Mouse (Mus musculus): Measurements from ENCODE around the gene Agrn. TPM values are rescaled to one million over a fixed set of nuclear protein-coding genes. Genes with fewer than 3 reads are reported as not detected.
A peak's percentile ranks its signal among the peaks of the same experiment; 100 is the strongest.

The Agrn gene
- polyA plus RNA-seq, 1 experiment from 2014 or later: 38.6 TPM

- no peaks in the 10 kb centered on the region for H3K4me1 ChIP-seq (ENCODE audit: control insufficient read depth, insufficient read depth, low read length)
- no peak overlapping the region for H3K27ac ChIP-seq (replicated peaks; ENCODE audit: low read depth, low read length)
- H3K4me2 ChIP-seq (ENCODE audit: low read depth, severe bottlenecking): no peak overlapping the region
- H3K36me3 ChIP-seq (ENCODE audit: control insufficient read depth, insufficient read depth, low read length): no peaks in the 10 kb centered on the region
- H3K4me3 ChIP-seq (ENCODE audit: low read depth, low read length): no peak overlapping the region
- H3K9ac ChIP-seq (ENCODE audit: low read length): no peak overlapping the region
- no peak for ATAC-seq (ENCODE audit: insufficient number of reproducible peaks, low FRiP score, low TSS enrichment, low read depth)
- 71% methylated on average over 13 of the region's 13 CpGs for WGBS
- 0 out of 2 replicates have a peak, but pooled peaks cover 3% of the 10 kb centered on the region for H3K27me3 ChIP-seq (ENCODE audit: control insufficient read depth, insufficient read depth, low read length)
- no peaks in the 10 kb centered on the region for H3K9me3 ChIP-seq (ENCODE audit: control insufficient read depth, low read length)
- DNase-seq (ENCODE audit: low spot score): no peak
Observed at GRCm38 (mm10) chr4:156209963-156210635, 12.8 kb upstream of the Agrn start.

- no peak for DNase-seq (ENCODE audit: low spot score)
- Histone ChIP-seq H3K4me2 (ENCODE audit: low read depth, severe bottlenecking) (no peak overlapping the region), H3K27me3 (ENCODE audit: control insufficient read depth, insufficient read depth, low read length) (peaks cover 11% of the 10 kb centered on the region), H3K9me3 (ENCODE audit: control insufficient read depth, low read length) (no peaks in the 10 kb centered on the region), H3K4me1 (ENCODE audit: control insufficient read depth, insufficient read depth, low read length) (0 out of 2 replicates have a peak, but pooled peaks cover 1% of the 10 kb centered on the region), H3K36me3 (ENCODE audit: control insufficient read depth, insufficient read depth, low read length) (no peaks in the 10 kb centered on the region), H3K4me3 (ENCODE audit: low read depth, low read length) (no peak overlapping the region), H3K27ac (replicated peaks; ENCODE audit: low read depth, low read length) (no peak overlapping the region), H3K9ac (ENCODE audit: low read length) (no peak overlapping the region)
- 90% methylated on average over 4 of the region's 4 CpGs for WGBS
- no peak for ATAC-seq (ENCODE audit: insufficient number of reproducible peaks, low FRiP score, low TSS enrichment, low read depth)
Observed at GRCm38 (mm10) chr4:156208872-156209271, 11.6 kb upstream of the Agrn start.

- peak overlapping the region; percentile 97 for H3K4me2 ChIP-seq (ENCODE audit: low read depth, severe bottlenecking)
- H3K9ac ChIP-seq (ENCODE audit: low read length): peak overlapping the region; percentile 58
- ATAC-seq (ENCODE audit: insufficient number of reproducible peaks, low FRiP score, low TSS enrichment, low read depth): peak; percentile 37; the same call in 1 of the 2 replicates
- H3K27me3 ChIP-seq (ENCODE audit: control insufficient read depth, insufficient read depth, low read length): peaks cover 18% of the 10 kb centered on the region
- no peaks in the 10 kb centered on the region for H3K9me3 ChIP-seq (ENCODE audit: control insufficient read depth, low read length)
- no peaks in the 10 kb centered on the region for H3K36me3 ChIP-seq (ENCODE audit: control insufficient read depth, insufficient read depth, low read length)
- H3K4me1 ChIP-seq (ENCODE audit: control insufficient read depth, insufficient read depth, low read length): 0 out of 2 replicates have a peak, but pooled peaks cover 7% of the 10 kb centered on the region
- no peak overlapping the region for H3K27ac ChIP-seq (replicated peaks; ENCODE audit: low read depth, low read length)
- H3K4me3 ChIP-seq (ENCODE audit: low read depth, low read length): peak overlapping the region; percentile 53
- DNase-seq (ENCODE audit: low spot score): peak; percentile 66
- WGBS: under 1% methylated on average over 49 of the region's 49 CpGs
Observed at GRCm38 (mm10) chr4:156203413-156204131, 6.3 kb upstream of the Agrn start.

GRCm38 (mm10) chr4:156203001-156203412 is 5.7 kb upstream of the Agrn start, which contains the start of gene AW011738:
Gene AW011738 (plus strand): TSS chr4:156203304.
- WGBS: under 1% methylated on average over 31 of the region's 39 CpGs
- no peak within 1 kb of the TSS for H3K27ac ChIP-seq (replicated peaks; ENCODE audit: low read depth, low read length)
- DNase-seq (ENCODE audit: low spot score) (peak; percentile 77), ATAC-seq (ENCODE audit: insufficient number of reproducible peaks, low FRiP score, low TSS enrichment, low read depth) (0 out of 2 replicates have a peak, but pooled peaks have one; percentile 45)
- peak within 1 kb of the TSS; percentile 58 for H3K9ac ChIP-seq (ENCODE audit: low read length)
- H3K4me1 ChIP-seq (ENCODE audit: control insufficient read depth, insufficient read depth, low read length): 0 out of 2 replicates have a peak, but pooled peaks cover 7% of the 10 kb centered on the region
- peaks cover 18% of the 10 kb centered on the region for H3K27me3 ChIP-seq (ENCODE audit: control insufficient read depth, insufficient read depth, low read length)
- no peaks in the 10 kb centered on the region for H3K36me3 ChIP-seq (ENCODE audit: control insufficient read depth, insufficient read depth, low read length)
- no peaks in the 10 kb centered on the region for H3K9me3 ChIP-seq (ENCODE audit: control insufficient read depth, low read length)
- peak within 1 kb of the TSS; percentile 97 for H3K4me2 ChIP-seq (ENCODE audit: low read depth, severe bottlenecking)
- peak within 1 kb of the TSS; percentile 53 for H3K4me3 ChIP-seq (ENCODE audit: low read depth, low read length)

GRCm38 (mm10) chr4:156202462-156202893 is 5.2 kb upstream of the Agrn start:
- Histone ChIP-seq H3K27me3 (ENCODE audit: control insufficient read depth, insufficient read depth, low read length) (peaks cover 18% of the 10 kb centered on the region), H3K4me3 (ENCODE audit: low read depth, low read length) (peak overlapping the region; percentile 53), H3K36me3 (ENCODE audit: control insufficient read depth, insufficient read depth, low read length) (no peaks in the 10 kb centered on the region), H3K9ac (ENCODE audit: low read length) (no peak overlapping the region), H3K4me2 (ENCODE audit: low read depth, severe bottlenecking) (peak overlapping the region; percentile 97), H3K27ac (replicated peaks; ENCODE audit: low read depth, low read length) (no peak overlapping the region), H3K9me3 (ENCODE audit: control insufficient read depth, low read length) (no peaks in the 10 kb centered on the region), H3K4me1 (ENCODE audit: control insufficient read depth, insufficient read depth, low read length) (0 out of 2 replicates have a peak, but pooled peaks cover 7% of the 10 kb centered on the region)
- 39% methylated on average over 12 of the region's 12 CpGs for WGBS
- DNase-seq (ENCODE audit: low spot score) (no peak), ATAC-seq (ENCODE audit: insufficient number of reproducible peaks, low FRiP score, low TSS enrichment, low read depth) (no peak)

- H3K4me2 ChIP-seq (ENCODE audit: low read depth, severe bottlenecking): no peak within 1 kb of the TSS
- H3K9me3 ChIP-seq (ENCODE audit: control insufficient read depth, low read length): no peaks in the 10 kb centered on the region
- H3K27ac ChIP-seq (replicated peaks; ENCODE audit: low read depth, low read length): no peak within 1 kb of the TSS
- H3K27me3 ChIP-seq (ENCODE audit: control insufficient read depth, insufficient read depth, low read length): peaks cover 15% of the 10 kb centered on the region
- H3K4me3 ChIP-seq (ENCODE audit: low read depth, low read length): no peak within 1 kb of the TSS
- ATAC-seq (ENCODE audit: insufficient number of reproducible peaks, low FRiP score, low TSS enrichment, low read depth) (no peak), DNase-seq (ENCODE audit: low spot score) (no peak)
- no peak within 1 kb of the TSS for H3K9ac ChIP-seq (ENCODE audit: low read length)
- H3K4me1 ChIP-seq (ENCODE audit: control insufficient read depth, insufficient read depth, low read length): peaks cover 10% of the 10 kb centered on the region
- WGBS: 56% methylated on average over 10 of the region's 10 CpGs
- H3K36me3 ChIP-seq (ENCODE audit: control insufficient read depth, insufficient read depth, low read length): no peaks in the 10 kb centered on the region
Observed at GRCm38 (mm10) chr4:156200623-156201475, 3.6 kb upstream of the Agrn start, which contains the start of gene Isg15. Gene Isg15 (minus strand): TSS chr4:156200818.

GRCm38 (mm10) chr4:156197829-156198205 is 529 bp upstream of the Agrn start:
- Histone ChIP-seq H3K9ac (ENCODE audit: low read length) (peak overlapping the region; percentile 70), H3K4me2 (ENCODE audit: low read depth, severe bottlenecking) (peak overlapping the region; percentile 53), H3K36me3 (ENCODE audit: control insufficient read depth, insufficient read depth, low read length) (peaks cover 4% of the 10 kb centered on the region; the same call in 1 of the 2 replicates), H3K9me3 (ENCODE audit: control insufficient read depth, low read length) (no peaks in the 10 kb centered on the region), H3K4me1 (ENCODE audit: control insufficient read depth, insufficient read depth, low read length) (peaks cover 22% of the 10 kb centered on the region), H3K4me3 (ENCODE audit: low read depth, low read length) (peak overlapping the region; percentile 41), H3K27me3 (ENCODE audit: control insufficient read depth, insufficient read depth, low read length) (no peaks in the 10 kb centered on the region), H3K27ac (replicated peaks; ENCODE audit: low read depth, low read length) (peak overlapping the region; percentile 97)
- DNase-seq (ENCODE audit: low spot score) (peak; percentile 95), ATAC-seq (ENCODE audit: insufficient number of reproducible peaks, low FRiP score, low TSS enrichment, low read depth) (peak; percentile 92)
- WGBS: under 1% methylated on average over 25 of the region's 26 CpGs
